Mouse (Mus musculus): Measurements from ENCODE around the gene Zbtb49. TPM values are rescaled to one million over a fixed set of nuclear protein-coding genes. Genes with fewer than 3 reads are reported as not detected.
A peak's percentile ranks its signal among the peaks of the same experiment; 100 is the strongest.

The Zbtb49 gene
- polyA plus RNA-seq, 1 experiment from 2014 or later = 24.6 TPM

DNA sequence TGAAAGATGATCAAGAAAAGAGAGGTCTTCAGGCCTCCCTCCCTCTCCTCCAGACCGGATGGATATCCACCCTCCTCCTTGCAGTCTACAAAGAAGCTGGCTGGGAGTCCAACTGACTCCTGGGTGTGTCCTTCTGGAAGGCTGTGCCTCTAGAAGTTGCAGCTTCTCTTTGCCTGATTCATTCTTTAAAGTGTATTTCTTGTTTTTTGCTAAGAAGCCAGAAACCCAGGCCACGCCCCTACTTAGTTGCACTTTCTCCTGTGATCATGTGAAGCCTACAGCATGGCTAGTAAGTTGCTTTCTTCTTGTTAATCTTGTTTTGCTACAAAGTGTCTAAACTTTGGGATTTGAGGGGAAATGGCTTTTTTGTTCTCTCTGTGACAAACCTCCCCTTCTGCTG is 33.3 kb downstream of the Zbtb49 start:
- H3K27ac ChIP-seq = no peak overlapping the region
- H3K36me3 ChIP-seq = no peaks in the 10 kb centered on the region
- WGBS = 83% methylated on average over 2 of the region's 2 CpGs
- no peaks in the 10 kb centered on the region for H3K4me1 ChIP-seq
- H3K4me2 ChIP-seq (replicated peaks) = no peak overlapping the region
- no peak overlapping the region for H3K9ac ChIP-seq
- ATAC-seq (ENCODE audit: low FRiP score) = no peak
- no peaks in the 10 kb centered on the region for H3K27me3 ChIP-seq
- no peaks in the 10 kb centered on the region for H3K9me3 ChIP-seq (replicated peaks)
- H3K4me3 ChIP-seq = no peak overlapping the region

DNA sequence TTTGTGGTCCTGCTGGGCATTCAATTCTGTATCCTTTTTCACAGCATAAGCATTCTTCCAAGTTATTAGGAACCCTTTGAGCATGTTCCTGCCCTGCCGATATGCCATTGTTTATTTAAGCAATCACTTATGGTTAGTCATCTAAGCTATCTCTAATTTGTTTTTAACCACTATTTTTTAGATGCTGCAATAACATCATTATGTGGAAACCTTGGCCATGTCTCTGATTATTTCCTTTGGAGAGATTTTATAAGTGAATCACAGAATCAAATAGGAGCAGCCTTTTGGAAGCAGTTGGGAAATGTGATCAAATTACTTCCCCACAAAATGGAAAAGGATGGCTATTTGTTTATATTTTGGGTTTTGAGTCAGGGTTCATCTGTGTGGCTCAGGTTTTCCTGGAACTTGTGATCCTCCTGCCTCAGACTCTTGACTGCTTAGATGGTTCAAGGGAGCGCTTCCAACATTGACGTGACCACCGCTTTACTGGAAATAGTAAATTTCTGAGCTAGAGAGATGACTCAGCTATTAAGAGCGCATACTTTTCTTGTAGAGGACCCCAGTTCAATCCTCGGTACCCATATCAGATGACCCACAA is 35.5 kb downstream of the Zbtb49 start:
- no peak overlapping the region for H3K9ac ChIP-seq
- no peak overlapping the region for H3K4me2 ChIP-seq (replicated peaks)
- no peaks in the 10 kb centered on the region for H3K27me3 ChIP-seq
- H3K36me3 ChIP-seq = no peaks in the 10 kb centered on the region
- no peaks in the 10 kb centered on the region for H3K4me1 ChIP-seq
- no peaks in the 10 kb centered on the region for H3K9me3 ChIP-seq (replicated peaks)
- no peak overlapping the region for H3K4me3 ChIP-seq
- no peak for ATAC-seq (ENCODE audit: low FRiP score)
- H3K27ac ChIP-seq = no peak overlapping the region
- WGBS = 87% methylated on average over 6 of the region's 6 CpGs

DNA sequence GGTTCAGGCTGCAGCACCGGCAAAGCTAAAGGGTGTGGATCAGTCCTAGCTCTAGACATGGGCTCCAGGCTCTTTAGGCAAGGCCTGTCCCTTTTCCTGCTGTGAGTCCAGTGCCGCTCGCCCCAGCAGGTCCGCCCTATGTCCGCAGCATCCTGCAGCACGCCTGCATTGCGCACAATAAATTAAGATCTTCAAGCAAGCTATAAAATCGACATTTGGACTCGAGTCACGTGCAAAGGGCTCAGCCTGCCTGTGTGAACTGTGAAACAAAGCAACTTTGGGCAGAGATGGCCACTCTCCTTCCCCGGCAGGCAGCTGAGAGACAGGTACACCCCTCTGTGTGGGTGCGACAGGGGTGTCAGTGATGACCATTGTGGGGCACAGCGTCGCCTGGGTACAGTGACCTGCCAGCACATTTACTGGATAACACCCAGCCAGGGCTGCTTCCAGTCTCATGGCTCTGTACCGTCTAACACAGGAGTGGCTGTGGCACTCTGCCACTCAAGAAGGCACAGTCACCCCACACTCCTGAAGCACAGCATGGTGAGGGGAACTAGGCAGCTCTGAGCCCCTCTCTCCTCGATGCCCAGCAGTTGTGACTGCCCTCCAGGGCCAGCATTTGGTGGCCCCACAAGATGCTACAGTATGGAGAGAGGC is 45.9 kb downstream of the Zbtb49 start:
- Histone ChIP-seq H3K27me3 (no peaks in the 10 kb centered on the region), H3K4me2 (replicated peaks) (no peak overlapping the region), H3K9ac (no peak overlapping the region), H3K27ac (no peak overlapping the region), H3K4me1 (no peaks in the 10 kb centered on the region), H3K36me3 (no peaks in the 10 kb centered on the region), H3K4me3 (no peak overlapping the region), H3K9me3 (replicated peaks) (no peaks in the 10 kb centered on the region)
- ATAC-seq (ENCODE audit: low FRiP score) = no peak
- WGBS = 85% methylated on average over 16 of the region's 16 CpGs

DNA sequence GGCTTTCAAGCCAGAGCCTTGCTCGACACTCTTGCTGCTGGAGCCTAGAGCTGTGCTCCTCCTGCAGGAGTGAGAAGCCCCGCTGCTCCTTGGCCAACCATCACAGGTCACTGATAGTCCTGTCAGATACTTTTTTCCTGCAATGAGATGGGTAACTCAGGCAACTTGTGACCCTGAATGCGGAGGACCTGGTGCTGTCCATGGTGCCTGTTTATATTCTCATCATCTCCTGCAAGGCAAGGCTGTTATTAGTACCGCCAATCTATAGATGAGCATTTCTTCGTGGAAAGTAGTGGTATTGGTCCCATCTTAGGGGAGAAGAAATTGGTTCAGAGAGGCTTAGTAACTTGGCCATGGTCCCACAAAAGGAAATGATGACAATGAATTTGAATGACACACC is 46.5 kb downstream of the Zbtb49 start:
- Histone ChIP-seq H3K4me1 (no peaks in the 10 kb centered on the region), H3K4me2 (replicated peaks) (no peak overlapping the region), H3K27me3 (no peaks in the 10 kb centered on the region), H3K27ac (no peak overlapping the region), H3K9ac (no peak overlapping the region), H3K9me3 (replicated peaks) (no peaks in the 10 kb centered on the region), H3K4me3 (no peak overlapping the region), H3K36me3 (no peaks in the 10 kb centered on the region)
- 61% methylated on average over 5 of the region's 5 CpGs for WGBS
- ATAC-seq (ENCODE audit: low FRiP score) = no peak

DNA sequence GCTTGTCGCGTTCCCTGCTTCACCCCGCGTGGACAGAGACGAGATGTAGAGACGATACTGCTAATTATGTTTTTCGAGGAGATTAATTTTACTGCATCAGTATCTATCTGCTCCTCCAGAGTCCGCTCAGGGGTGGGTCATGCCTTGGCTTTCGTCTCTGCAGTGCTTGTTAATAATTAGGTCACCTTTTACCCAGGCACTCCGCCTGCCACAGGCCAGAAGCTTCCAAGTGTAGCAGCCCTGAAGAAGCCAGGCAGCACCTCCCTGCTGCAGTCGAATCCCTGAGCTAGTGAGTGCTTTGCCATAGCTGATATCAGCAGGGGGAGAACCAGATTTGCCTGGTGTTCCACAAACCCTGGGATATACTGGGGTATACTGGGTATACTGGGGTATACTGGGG is 51.8 kb downstream of the Zbtb49 start:
- H3K9me3 ChIP-seq (replicated peaks) = no peaks in the 10 kb centered on the region
- no peak overlapping the region for H3K27ac ChIP-seq
- ATAC-seq (ENCODE audit: low FRiP score) = no peak
- WGBS = 81% methylated on average over 11 of the region's 11 CpGs
- H3K4me1 ChIP-seq = no peaks in the 10 kb centered on the region
- H3K4me2 ChIP-seq (replicated peaks) = no peak overlapping the region
- H3K9ac ChIP-seq = no peak overlapping the region
- H3K36me3 ChIP-seq = no peaks in the 10 kb centered on the region
- H3K4me3 ChIP-seq = no peak overlapping the region
- H3K27me3 ChIP-seq = no peaks in the 10 kb centered on the region

DNA sequence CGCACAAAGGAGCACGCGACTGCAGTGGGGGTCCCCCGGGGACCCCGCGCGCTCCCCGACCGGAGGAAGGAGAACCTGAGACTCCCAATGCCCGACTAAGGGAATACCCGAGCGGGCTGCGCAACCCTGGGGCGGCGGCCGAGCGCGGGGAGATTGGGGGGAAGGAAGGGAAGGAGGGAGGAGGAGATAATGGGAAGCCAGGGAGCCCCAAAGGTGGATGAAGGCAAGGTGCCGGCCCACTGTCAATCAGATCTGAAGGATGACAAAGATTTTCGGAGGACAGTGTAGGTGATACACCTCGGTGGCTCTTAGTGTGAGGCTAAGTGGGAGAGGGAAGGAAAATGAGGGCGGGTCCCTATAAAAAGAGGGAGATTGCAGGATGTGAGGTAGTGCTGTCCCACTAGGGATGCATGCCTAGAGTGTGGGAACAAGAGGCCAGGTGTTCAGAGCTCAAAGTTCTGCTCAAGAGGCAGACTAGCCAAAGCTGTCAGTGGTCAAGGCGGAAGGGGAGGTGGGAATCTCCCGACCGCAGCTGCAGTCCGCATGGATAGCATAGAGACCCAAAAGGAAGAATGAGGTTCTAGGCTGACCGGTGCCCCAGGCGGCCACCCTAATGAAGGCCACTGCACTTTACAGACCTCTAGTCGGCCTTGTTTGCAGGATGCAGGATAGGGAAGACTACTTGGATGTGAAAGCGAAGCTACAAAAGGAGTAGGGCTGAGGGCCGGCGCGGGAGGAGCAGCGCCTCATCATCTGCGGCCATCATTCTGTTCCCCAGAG is 60.4 kb downstream of the Zbtb49 start, which contains the start of gene Nsg1:
Gene Nsg1, minus strand, starts transcription at position 274 of the 780 bp plus-strand sequence.
- Histone ChIP-seq H3K4me1 (peaks cover 35% of the 10 kb centered on the region), H3K4me3 (peak within 1 kb of the TSS; percentile 87), H3K4me2 (replicated peaks) (peak within 1 kb of the TSS; percentile 69), H3K27me3 (peaks cover 14% of the 10 kb centered on the region; the same call in 1 of the 2 replicates), H3K9ac (peak within 1 kb of the TSS; percentile 97), H3K9me3 (replicated peaks) (no peaks in the 10 kb centered on the region), H3K36me3 (peaks cover 27% of the 10 kb centered on the region), H3K27ac (peak within 1 kb of the TSS; percentile 93)
- ATAC-seq (ENCODE audit: low FRiP score) = peak; percentile 62
- WGBS = 6% methylated on average over 35 of the region's 35 CpGs

DNA sequence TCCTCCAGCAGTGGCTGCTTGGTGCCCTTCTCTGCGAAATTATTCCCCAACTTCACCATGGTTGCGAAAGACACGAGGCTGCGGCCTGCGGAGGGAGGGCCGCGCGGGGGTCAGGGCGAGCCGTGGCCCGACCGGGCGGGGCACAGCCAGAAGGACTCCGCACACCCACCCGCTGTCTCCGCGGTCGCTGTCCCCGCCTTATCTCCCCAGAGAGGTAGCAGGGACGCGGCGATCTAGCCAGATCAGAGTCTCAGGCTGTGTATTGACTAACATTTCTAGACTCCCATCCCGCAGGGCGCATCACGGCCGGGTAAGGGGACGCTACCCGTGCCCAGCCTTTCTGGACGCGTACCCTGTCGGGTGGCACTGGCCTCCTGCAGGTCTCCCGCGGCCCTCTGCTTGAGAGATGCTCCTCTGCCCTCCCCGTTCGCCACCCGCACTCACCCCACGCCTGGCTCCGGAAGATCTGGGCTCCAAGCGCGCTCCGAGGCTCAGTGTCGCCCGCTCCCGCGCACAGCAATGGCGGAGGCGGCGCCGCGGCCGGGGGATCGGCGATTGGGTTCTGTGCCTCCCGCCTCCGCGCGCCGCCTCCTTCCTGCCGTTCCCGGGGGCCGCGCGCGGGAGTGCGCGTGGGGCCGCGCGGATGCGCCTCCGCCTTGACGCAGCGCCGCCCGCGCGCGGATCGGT is 61.2 kb downstream of the Zbtb49 start:
- Histone ChIP-seq H3K9ac (peak overlapping the region; percentile 97), H3K4me3 (peak overlapping the region; percentile 87), H3K27me3 (peaks cover 14% of the 10 kb centered on the region; the same call in 1 of the 2 replicates), H3K4me2 (replicated peaks) (peak overlapping the region; percentile 69), H3K9me3 (replicated peaks) (no peaks in the 10 kb centered on the region), H3K4me1 (peaks cover 43% of the 10 kb centered on the region), H3K36me3 (peaks cover 35% of the 10 kb centered on the region), H3K27ac (peak overlapping the region; percentile 93)
- ATAC-seq (ENCODE audit: low FRiP score) = peak; percentile 80
- WGBS = under 1% methylated on average over 69 of the region's 79 CpGs

DNA sequence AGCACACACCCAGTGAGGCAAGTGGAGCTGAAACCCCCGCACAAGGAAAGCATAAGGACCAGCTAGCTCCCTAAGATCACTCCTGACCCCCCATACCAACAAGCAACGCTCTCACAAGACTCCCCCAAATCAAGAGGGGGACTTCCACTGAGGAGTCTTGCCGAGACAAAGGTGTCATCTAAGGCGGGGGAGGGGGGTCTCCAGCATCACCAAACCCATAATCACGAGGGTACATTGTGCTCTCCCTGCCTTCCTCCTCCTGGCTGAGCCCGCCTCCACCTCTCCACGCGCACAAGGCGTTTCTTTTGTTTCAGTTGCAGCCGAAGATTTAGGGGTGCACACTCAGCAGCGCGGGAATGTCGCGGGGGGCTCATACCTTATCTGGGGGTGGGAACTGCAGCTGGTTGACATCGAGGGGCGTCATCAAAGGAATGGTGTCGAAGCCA is 61.7 kb downstream of the Zbtb49 start:
- Histone ChIP-seq H3K27me3 (peaks cover 14% of the 10 kb centered on the region; the same call in 1 of the 2 replicates), H3K4me3 (peak overlapping the region; percentile 87)

DNA sequence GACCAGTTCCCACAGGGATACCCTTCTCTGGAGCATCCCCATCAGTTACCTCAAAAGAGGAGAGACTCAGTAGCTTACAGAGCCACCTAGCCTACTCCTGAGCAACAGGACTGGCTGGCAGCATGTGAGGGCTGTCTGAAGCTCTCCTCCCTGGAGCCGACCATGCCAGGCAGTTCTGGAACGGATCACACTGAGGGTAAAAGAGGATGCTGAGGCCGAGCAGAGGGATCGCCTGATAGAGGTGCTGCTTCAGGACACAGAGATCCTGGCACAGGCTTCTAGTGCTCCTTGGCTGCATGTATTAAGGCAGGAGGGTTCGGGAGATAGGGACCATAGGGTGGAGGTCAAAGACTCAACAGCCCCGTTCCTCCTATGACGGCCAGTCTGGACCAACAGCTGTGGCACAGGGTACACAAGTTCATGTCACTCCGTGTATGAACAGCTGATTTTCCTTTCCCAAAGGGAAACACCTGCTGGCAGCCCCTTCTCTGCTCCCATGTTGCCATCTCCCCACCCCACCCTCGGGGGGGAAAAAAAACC is 62.7 kb downstream of the Zbtb49 start:
- H3K4me1 ChIP-seq = peaks cover 58% of the 10 kb centered on the region
- ATAC-seq (ENCODE audit: low FRiP score) = no peak
- peaks cover 50% of the 10 kb centered on the region for H3K36me3 ChIP-seq
- peak overlapping the region; percentile 87 for H3K4me3 ChIP-seq
- H3K4me2 ChIP-seq (replicated peaks) = peak overlapping the region; percentile 69
- peak overlapping the region; percentile 97 for H3K9ac ChIP-seq
- H3K27me3 ChIP-seq = peaks cover 14% of the 10 kb centered on the region; the same call in 1 of the 2 replicates
- H3K9me3 ChIP-seq (replicated peaks) = no peaks in the 10 kb centered on the region
- 55% methylated on average over 9 of the region's 9 CpGs for WGBS
- H3K27ac ChIP-seq = peak overlapping the region; percentile 93; the same call in 1 of the 2 replicates

More for the DNA sequence above, 61.7 kb downstream of the Zbtb49 start:
- WGBS = 2% methylated on average over 17 of the region's 17 CpGs
- peaks cover 48% of the 10 kb centered on the region for H3K4me1 ChIP-seq
- H3K36me3 ChIP-seq = peaks cover 40% of the 10 kb centered on the region
- H3K4me2 ChIP-seq (replicated peaks) = peak overlapping the region; percentile 69
- H3K9me3 ChIP-seq (replicated peaks) = no peaks in the 10 kb centered on the region
- peak; percentile 53 for ATAC-seq (ENCODE audit: low FRiP score)
- H3K9ac ChIP-seq = peak overlapping the region; percentile 97
- peak overlapping the region; percentile 93 for H3K27ac ChIP-seq

DNA sequence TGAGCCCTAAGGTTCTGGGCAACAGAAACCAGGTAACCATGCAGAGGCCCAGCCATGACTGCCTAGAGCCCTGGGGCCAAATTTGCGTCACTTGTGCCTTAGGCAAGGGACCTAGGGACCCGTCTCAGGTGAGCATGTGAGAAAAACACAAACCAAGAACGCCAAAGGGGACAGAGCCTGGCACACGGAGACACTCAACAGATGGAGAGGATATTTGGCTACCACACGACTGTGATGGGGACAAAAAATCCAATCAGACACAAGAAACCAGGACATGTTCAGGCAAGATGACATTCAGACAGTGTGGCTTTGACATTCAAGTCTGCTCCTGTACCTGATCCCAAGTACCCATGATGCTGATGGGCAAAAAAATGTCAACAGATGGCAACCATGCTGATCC is 66.6 kb downstream of the Zbtb49 start:
- no peak overlapping the region for H3K9ac ChIP-seq
- peaks cover 71% of the 10 kb centered on the region for H3K4me1 ChIP-seq
- 0 out of 2 replicates have a peak overlapping the region, but pooled peaks have one; percentile 12 for H3K27ac ChIP-seq
- peak overlapping the region; percentile 5 for H3K4me2 ChIP-seq (replicated peaks)
- H3K27me3 ChIP-seq = no peaks in the 10 kb centered on the region
- ATAC-seq (ENCODE audit: low FRiP score) = no peak
- 94% methylated on average over 5 of the region's 5 CpGs for WGBS
- no peaks in the 10 kb centered on the region for H3K9me3 ChIP-seq (replicated peaks)
- H3K4me3 ChIP-seq = no peak overlapping the region
- peaks cover 87% of the 10 kb centered on the region for H3K36me3 ChIP-seq

DNA sequence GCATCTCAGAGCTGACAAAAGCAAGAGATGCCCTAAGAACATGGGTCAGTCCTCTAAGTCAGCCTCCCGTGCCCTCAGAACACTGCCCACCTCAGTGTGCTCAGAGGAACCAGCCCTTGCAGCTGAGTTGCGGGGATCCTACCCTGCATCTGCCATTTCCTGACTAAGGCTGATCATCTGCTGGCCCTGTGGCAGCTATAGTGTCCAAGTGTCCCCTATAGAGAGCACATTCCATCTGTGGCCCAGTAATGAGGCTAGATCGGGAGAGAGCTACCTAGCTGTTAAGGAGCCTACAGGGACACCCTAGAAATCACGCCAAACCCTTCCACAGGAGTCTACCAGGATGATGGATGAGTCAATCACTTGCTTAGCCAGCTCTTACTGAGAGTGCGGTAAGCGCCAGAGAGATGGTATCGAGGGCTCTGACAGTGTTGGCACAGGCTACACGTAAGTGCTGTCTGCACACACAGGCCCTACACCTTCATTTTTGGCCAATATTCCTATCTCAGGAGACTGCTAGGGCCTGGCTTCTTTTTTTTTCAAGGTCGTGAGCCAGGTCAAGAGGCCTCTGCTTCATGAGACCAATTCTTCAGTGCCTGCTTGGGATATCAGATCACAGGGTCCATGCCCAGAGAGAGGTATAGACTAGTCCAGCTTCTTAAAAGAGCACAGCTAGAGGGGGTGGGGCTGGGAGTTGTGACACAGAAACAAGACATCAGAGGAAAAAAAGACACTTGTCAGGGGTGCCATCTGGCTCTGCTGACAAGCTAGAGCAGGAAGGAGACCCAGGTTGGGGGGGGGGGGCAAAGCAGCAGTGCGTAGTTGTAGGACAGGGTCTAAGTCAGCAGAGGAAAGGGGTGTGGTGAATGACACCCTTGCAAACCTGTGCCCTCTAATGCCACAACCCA is 67.8 kb downstream of the Zbtb49 start:
- no peak for ATAC-seq (ENCODE audit: low FRiP score)
- no peak overlapping the region for H3K27ac ChIP-seq
- H3K4me2 ChIP-seq (replicated peaks) = peak overlapping the region; percentile 8; the same call in 1 of the 2 replicates
- peaks cover 66% of the 10 kb centered on the region for H3K4me1 ChIP-seq
- no peak overlapping the region for H3K9ac ChIP-seq
- no peak overlapping the region for H3K4me3 ChIP-seq
- H3K9me3 ChIP-seq (replicated peaks) = no peaks in the 10 kb centered on the region
- WGBS = 84% methylated on average over 10 of the region's 10 CpGs
- H3K27me3 ChIP-seq = no peaks in the 10 kb centered on the region
- peaks cover 96% of the 10 kb centered on the region for H3K36me3 ChIP-seq
